Mouse (Mus musculus): Measurements from ENCODE around the gene Pnn. TPM values are rescaled to one million over a fixed set of nuclear protein-coding genes. Genes with fewer than 3 reads are reported as not detected.
"Not testable (repeated sequence)": the region's sequence is repeated elsewhere in the genome, so short reads cannot be mapped to it uniquely, and the experiment has no call there.

Gene Pnn
- 81.5 and 94.1 TPM in 2 replicates for total RNA-seq (2015)
- total RNA-seq (2017): 88.4 and 137 TPM in 2 replicates

- peak; percentile 98 for ATAC-seq (replicated peaks; ENCODE audit: poor library complexity)
Observed at GRCm38 (mm10) chr12:59066448-59067077, at the start of gene Pnn. Gene Pnn (plus strand): TSS chr12:59066884.

- no peak for ATAC-seq (replicated peaks; ENCODE audit: poor library complexity)
Observed at GRCm38 (mm10) chr12:59017970-59018369, 48.7 kb upstream of the Pnn start.

GRCm38 (mm10) chr12:59019891-59020290, 46.8 kb upstream of the Pnn start:
- no peak for ATAC-seq (replicated peaks; ENCODE audit: poor library complexity)

- ATAC-seq (replicated peaks; ENCODE audit: poor library complexity): peak; percentile 34
Observed at GRCm38 (mm10) chr12:59021306-59021705, 45.4 kb upstream of the Pnn start.

- peak; percentile 83 for ATAC-seq (replicated peaks; ENCODE audit: poor library complexity)
Observed at GRCm38 (mm10) chr12:59032101-59032500, 34.6 kb upstream of the Pnn start.

- ATAC-seq (replicated peaks; ENCODE audit: poor library complexity): no peak
Observed at GRCm38 (mm10) chr12:59039162-59039970, 27.3 kb upstream of the Pnn start.

GRCm38 (mm10) chr12:59039971-59040844, 26.5 kb upstream of the Pnn start:
- peak; percentile 79 for ATAC-seq (replicated peaks; ENCODE audit: poor library complexity)

- peak; percentile 65 for ATAC-seq (replicated peaks; ENCODE audit: poor library complexity)
Observed at GRCm38 (mm10) chr12:59040851-59041250, 25.8 kb upstream of the Pnn start.

GRCm38 (mm10) chr12:59052470-59052869, 14.2 kb upstream of the Pnn start:
- 0 out of 2 replicates have a peak, but pooled peaks have one; percentile 5 for ATAC-seq (replicated peaks; ENCODE audit: poor library complexity)

GRCm38 (mm10) chr12:59053166-59053565, 13.5 kb upstream of the Pnn start:
- ATAC-seq (replicated peaks; ENCODE audit: poor library complexity): peak; percentile 91

- no peak for ATAC-seq (replicated peaks; ENCODE audit: poor library complexity)
Observed at GRCm38 (mm10) chr12:59053976-59054375, 12.7 kb upstream of the Pnn start.

- ATAC-seq (replicated peaks; ENCODE audit: poor library complexity): no peak
Observed at GRCm38 (mm10) chr12:59055196-59055850, 11.4 kb upstream of the Pnn start.

GRCm38 (mm10) chr12:59056222-59056621, 10.5 kb upstream of the Pnn start:
- ATAC-seq (replicated peaks; ENCODE audit: poor library complexity): no peak

- ATAC-seq (replicated peaks; ENCODE audit: poor library complexity): not testable (repeated sequence)
Observed at GRCm38 (mm10) chr12:59058242-59058641, 8.4 kb upstream of the Pnn start.

- ATAC-seq (replicated peaks; ENCODE audit: poor library complexity): no peak
Observed at GRCm38 (mm10) chr12:59060322-59060721, 6.4 kb upstream of the Pnn start.

GRCm38 (mm10) chr12:59060993-59061595, 5.6 kb upstream of the Pnn start, which contains the start of gene Trappc6b:
Gene Trappc6b (minus strand): TSS chr12:59061472.
- ATAC-seq (replicated peaks; ENCODE audit: poor library complexity): peak; percentile 90

GRCm38 (mm10) chr12:59064837-59065236, 1.8 kb upstream of the Pnn start:
- ATAC-seq (replicated peaks; ENCODE audit: poor library complexity): no peak

GRCm38 (mm10) chr12:59065776-59066175, 908 bp upstream of the Pnn start:
- no peak for ATAC-seq (replicated peaks; ENCODE audit: poor library complexity)

- ATAC-seq (replicated peaks; ENCODE audit: poor library complexity): peak; percentile 18
Observed at GRCm38 (mm10) chr12:59067095-59067494, 411 bp downstream of the Pnn start.

- no peak for ATAC-seq (replicated peaks; ENCODE audit: poor library complexity)
Observed at GRCm38 (mm10) chr12:59068791-59069190, 2.1 kb downstream of the Pnn start.
